Mouse (Mus musculus): ENCODE measurements at regions not wholly inside any gene's neighbourhood (a gene's known extent, or its start where the extent isn't known, plus 50 kb on each side); places are given as distances from the start of the nearest gene placed in this dataset.

GRCm38 (mm10) chr2:170259662-170260457 is 112.0 kb upstream of the Zfp217 start:
- TF ChIP-seq GATA1 (IDR thresholded peaks at IDR 0.05; ENCODE audit: borderline replicate concordance, low read length) (no peak), FLI1 (IDR thresholded peaks at IDR 0.05; ENCODE audit: low read length) (no peak)
- Histone ChIP-seq H3K9me3 (peaks cover 9% of the 10 kb centered on the region), H3K36me3 (replicated peaks; ENCODE audit: low read length) (no peaks in the 10 kb centered on the region), H3K27me3 (replicated peaks) (no peaks in the 10 kb centered on the region), H3K4me1 (peaks cover 44% of the 10 kb centered on the region), H3K4me3 (replicated peaks) (no peak overlapping the region)

DNA sequence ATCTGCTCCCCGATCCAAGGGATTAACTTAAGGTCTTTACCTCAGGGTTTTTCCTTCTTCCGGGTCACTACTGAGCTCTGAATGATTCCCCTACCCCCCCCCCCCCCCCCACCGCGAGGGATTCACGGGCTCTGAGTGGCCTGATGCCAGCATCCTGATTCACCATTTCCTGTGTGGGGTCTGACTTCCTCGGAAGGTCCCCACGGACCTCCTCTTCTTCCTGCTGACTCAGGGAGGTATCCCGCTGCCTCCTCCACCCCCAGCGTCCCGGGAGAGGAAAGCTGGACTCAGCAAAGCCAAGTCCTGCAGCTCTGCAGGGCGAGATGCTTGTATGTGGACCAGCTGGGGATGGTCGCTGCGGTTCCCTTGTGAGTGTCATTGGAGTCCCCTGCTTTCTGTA is 110.5 kb upstream of the Zfp217 start:
- Histone ChIP-seq H3K4me3 (replicated peaks) (no peak overlapping the region), H3K27me3 (replicated peaks) (no peaks in the 10 kb centered on the region), H3K9me3 (peaks cover 9% of the 10 kb centered on the region), H3K36me3 (replicated peaks; ENCODE audit: low read length) (no peaks in the 10 kb centered on the region), H3K4me1 (peaks cover 45% of the 10 kb centered on the region)
- no peak for TF ChIP-seq GATA1 (IDR thresholded peaks at IDR 0.05; ENCODE audit: borderline replicate concordance, low read length)
- TF ChIP-seq FLI1 (IDR thresholded peaks at IDR 0.05; ENCODE audit: low read length): no peak

DNA sequence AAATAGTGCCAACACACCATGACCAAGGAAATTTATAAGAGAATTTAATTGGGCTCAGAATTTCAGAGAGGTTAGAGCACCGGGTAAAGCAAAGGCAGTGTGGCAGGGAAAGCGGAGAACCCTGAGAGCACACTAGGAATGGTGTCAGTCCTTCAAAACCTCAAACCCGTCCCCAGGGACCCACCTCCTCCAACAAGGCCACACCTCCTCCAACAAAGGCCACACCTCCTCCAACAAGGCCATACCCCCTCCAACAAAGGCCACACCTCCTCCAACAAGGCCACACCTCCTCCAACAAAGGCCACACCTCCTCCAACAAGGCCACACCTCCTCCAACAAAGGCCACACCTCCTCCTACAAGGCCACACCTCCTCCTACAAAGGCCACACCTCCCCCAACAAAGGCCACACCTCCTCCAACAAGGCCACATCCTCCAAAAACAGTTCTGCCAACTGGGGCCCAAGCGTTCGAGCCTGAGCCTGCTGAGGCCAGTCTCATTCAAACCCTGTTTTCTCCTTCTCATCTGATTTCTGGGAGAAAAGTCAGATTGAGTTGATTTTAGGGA is 109.8 kb upstream of the Zfp217 start:
- TF ChIP-seq FLI1 (IDR thresholded peaks at IDR 0.05; ENCODE audit: low read length): no peak
- TF ChIP-seq GATA1 (IDR thresholded peaks at IDR 0.05; ENCODE audit: borderline replicate concordance, low read length): no peak
- peaks cover 9% of the 10 kb centered on the region for H3K9me3 ChIP-seq
- H3K27me3 ChIP-seq (replicated peaks): no peaks in the 10 kb centered on the region
- H3K36me3 ChIP-seq (replicated peaks; ENCODE audit: low read length): no peaks in the 10 kb centered on the region
- peaks cover 51% of the 10 kb centered on the region for H3K4me1 ChIP-seq
- no peak overlapping the region for H3K4me3 ChIP-seq (replicated peaks)

DNA sequence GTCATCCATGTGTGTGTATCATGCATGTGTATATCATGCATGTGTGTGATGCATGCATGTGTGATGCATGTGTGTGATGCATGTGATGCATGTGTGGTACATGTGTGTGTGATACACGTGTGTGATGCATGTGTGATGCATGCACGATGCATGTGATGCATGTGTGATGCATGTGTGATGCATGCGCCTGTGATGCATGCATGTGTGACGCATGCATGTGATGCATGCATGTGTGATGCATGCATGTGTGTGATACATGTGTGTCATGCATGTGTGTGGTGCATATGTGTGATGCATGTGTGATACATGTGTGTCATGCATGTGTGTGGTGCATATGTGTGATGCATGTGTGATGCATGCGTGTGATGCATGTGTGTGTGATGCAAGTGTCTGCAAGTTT is 108.1 kb upstream of the Zfp217 start:
- Histone ChIP-seq H3K9me3 (0 out of 2 replicates have a peak, but pooled peaks cover 4% of the 10 kb centered on the region), H3K4me3 (replicated peaks) (peak overlapping the region; percentile 78), H3K36me3 (replicated peaks; ENCODE audit: low read length) (no peaks in the 10 kb centered on the region), H3K27me3 (replicated peaks) (no peaks in the 10 kb centered on the region), H3K4me1 (peaks cover 58% of the 10 kb centered on the region)
- TF ChIP-seq FLI1 (IDR thresholded peaks at IDR 0.05; ENCODE audit: low read length): no peak
- TF ChIP-seq GATA1 (IDR thresholded peaks at IDR 0.05; ENCODE audit: borderline replicate concordance, low read length): peak; percentile 54; the same call in 1 of the 3 replicates

DNA sequence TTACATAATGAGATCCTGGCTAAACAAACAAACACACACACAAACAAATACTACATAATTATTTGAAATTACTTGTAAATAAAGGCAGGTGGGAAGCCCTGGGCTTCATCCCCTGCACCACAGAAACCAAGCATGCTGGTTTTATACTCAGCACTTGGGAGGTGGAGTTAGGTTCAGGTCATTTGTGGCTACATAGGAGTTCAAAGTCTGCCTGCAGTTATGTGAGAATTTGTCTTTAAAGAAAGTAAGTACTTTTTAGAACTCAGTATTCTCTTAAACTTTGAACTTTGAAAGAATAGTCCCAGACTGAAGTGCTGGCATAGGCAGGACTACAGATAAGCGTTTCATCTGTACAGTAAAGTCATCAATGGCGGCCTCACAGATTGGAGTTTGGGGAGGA is 107.6 kb upstream of the Zfp217 start:
- TF ChIP-seq FLI1 (IDR thresholded peaks at IDR 0.05; ENCODE audit: low read length): no peak
- no peak for TF ChIP-seq GATA1 (IDR thresholded peaks at IDR 0.05; ENCODE audit: borderline replicate concordance, low read length)
- H3K9me3 ChIP-seq: 0 out of 2 replicates have a peak, but pooled peaks cover 2% of the 10 kb centered on the region
- peaks cover 55% of the 10 kb centered on the region for H3K4me1 ChIP-seq
- H3K27me3 ChIP-seq (replicated peaks): no peaks in the 10 kb centered on the region
- no peaks in the 10 kb centered on the region for H3K36me3 ChIP-seq (replicated peaks; ENCODE audit: low read length)
- no peak overlapping the region for H3K4me3 ChIP-seq (replicated peaks)

DNA sequence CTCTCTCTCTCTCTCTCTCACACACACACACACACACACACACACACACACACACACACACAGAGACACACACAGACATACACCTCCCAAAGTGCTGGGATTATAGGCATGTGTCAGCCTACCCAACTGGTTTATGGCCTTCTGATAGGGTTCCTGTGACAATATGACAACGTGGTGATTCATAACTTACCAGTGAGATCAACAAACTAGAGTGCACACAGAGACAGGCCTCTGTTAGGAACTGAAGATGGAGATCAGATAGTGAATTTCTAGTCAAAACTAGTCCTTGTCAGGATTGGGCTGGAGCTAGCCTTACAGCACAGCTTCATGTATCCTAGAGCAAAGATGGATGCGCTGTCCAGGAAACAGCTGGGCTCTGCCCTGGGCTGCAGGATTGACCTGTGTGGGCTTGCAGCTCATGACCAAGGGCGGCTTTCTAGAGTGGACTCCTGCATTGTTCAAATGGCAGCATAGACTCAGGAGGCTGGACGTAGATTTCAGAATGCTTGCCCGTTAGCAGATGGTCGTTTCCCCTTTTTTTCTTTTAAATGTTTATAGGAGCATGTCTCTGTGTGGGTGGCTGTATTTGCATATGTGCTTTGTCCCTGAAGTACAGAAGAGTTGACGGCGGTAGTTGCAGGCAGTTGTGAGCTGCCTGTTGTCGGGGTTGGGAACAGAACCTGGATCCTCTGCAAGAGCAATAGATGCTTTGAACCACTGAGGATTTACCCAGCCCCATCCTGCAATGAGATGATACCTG is 106.0 kb upstream of the Zfp217 start:
- TF ChIP-seq GATA1 (IDR thresholded peaks at IDR 0.05; ENCODE audit: borderline replicate concordance, low read length): no peak
- TF ChIP-seq FLI1 (IDR thresholded peaks at IDR 0.05; ENCODE audit: low read length): no peak
- no peaks in the 10 kb centered on the region for H3K27me3 ChIP-seq (replicated peaks)
- peaks cover 4% of the 10 kb centered on the region; the same call in 1 of the 2 replicates for H3K9me3 ChIP-seq
- no peak overlapping the region for H3K4me3 ChIP-seq (replicated peaks)
- H3K4me1 ChIP-seq: peaks cover 64% of the 10 kb centered on the region
- no peaks in the 10 kb centered on the region for H3K36me3 ChIP-seq (replicated peaks; ENCODE audit: low read length)

GRCm38 (mm10) chr2:170252255-170253034 is 104.5 kb upstream of the Zfp217 start:
- H3K4me1 ChIP-seq: peaks cover 66% of the 10 kb centered on the region
- TF ChIP-seq GATA1 (IDR thresholded peaks at IDR 0.05; ENCODE audit: borderline replicate concordance, low read length) (no peak), FLI1 (IDR thresholded peaks at IDR 0.05; ENCODE audit: low read length) (no peak)
- H3K4me3 ChIP-seq (replicated peaks): peak overlapping the region; percentile 86
- peaks cover 4% of the 10 kb centered on the region; the same call in 1 of the 2 replicates for H3K9me3 ChIP-seq
- no peaks in the 10 kb centered on the region for H3K36me3 ChIP-seq (replicated peaks; ENCODE audit: low read length)
- no peaks in the 10 kb centered on the region for H3K27me3 ChIP-seq (replicated peaks)

GRCm38 (mm10) chr2:170250680-170251079 is 102.8 kb upstream of the Zfp217 start:
- Histone ChIP-seq H3K27me3 (replicated peaks) (no peaks in the 10 kb centered on the region), H3K36me3 (replicated peaks; ENCODE audit: low read length) (no peaks in the 10 kb centered on the region), H3K4me1 (peaks cover 65% of the 10 kb centered on the region), H3K4me3 (replicated peaks) (no peak overlapping the region), H3K9me3 (peaks cover 4% of the 10 kb centered on the region; the same call in 1 of the 2 replicates)
- TF ChIP-seq FLI1 (IDR thresholded peaks at IDR 0.05; ENCODE audit: low read length): no peak
- TF ChIP-seq GATA1 (IDR thresholded peaks at IDR 0.05; ENCODE audit: borderline replicate concordance, low read length): no peak
